Mouse (Mus musculus) bone marrow, adult 2 months (tissue): ENCODE results near the gene Mgme1.

ENCODE experiments used
- CTCF ChIP-seq: fragments of 200-500 bp; IDR thresholded peaks from 2 replicates; pipeline ENCODE4 v1.5.1; 2011; ENCODE audit warnings: low read length, control low read depth; ENCODE audit not compliant: control insufficient read depth, insufficient read depth
- POLR2A ChIP-seq: fragments of 200-500 bp; IDR thresholded peaks from 2 replicates; pipeline ENCODE4 v1.6.1; 2011; ENCODE audit warnings: low read depth, mild to moderate bottlenecking, control low read depth, low read length, borderline replicate concordance; ENCODE audit not compliant: control insufficient read depth

DNA sequence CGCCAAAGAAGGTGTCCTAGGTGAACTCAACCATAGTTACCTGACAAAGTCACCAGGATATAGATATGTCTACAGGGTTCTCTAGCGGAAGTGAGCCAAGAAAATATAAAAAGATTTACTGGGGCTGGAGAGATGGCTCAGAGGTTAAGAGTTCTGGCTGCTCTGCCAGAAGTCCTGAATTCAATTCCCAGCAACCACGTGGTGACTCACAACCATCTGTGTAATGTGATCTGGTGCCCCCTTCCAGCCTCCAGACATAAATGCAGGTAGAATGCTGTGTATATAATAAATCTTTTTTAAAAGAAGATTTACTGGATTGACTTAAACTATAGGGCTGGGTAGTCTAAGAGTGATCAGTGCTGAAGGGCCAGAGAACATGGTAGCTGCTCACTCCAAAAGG, 11.0 kb downstream of the Mgme1 start:
- TF ChIP-seq POLR2A (no peak), CTCF (no peak)
